Mouse (Mus musculus) bone marrow, adult 2 months (tissue): Measurements from ENCODE around the gene Gsto1.

Experiments
- CTCF ChIP-seq: fragments of 200-500 bp; IDR thresholded peaks from 2 replicates; pipeline ENCODE4 v1.5.1; 2011; ENCODE audit warnings: low read length, control low read depth; ENCODE audit not compliant: control insufficient read depth, insufficient read depth
- POLR2A ChIP-seq: fragments of 200-500 bp; IDR thresholded peaks from 2 replicates; pipeline ENCODE4 v1.6.1; 2011; ENCODE audit warnings: low read depth, mild to moderate bottlenecking, control low read depth, low read length, borderline replicate concordance; ENCODE audit not compliant: control insufficient read depth

- TF ChIP-seq CTCF: no peak
- TF ChIP-seq POLR2A: no peak
Measured at GRCm38 (mm10) chr19:47890489-47891130, 35.8 kb downstream of the Gsto1 start.
